Mouse (Mus musculus): ENCODE data around the gene Adat1. TPM values are rescaled to one million over a fixed set of nuclear protein-coding genes. Genes with fewer than 3 reads are reported as not detected.

Gene Adat1
- polyA plus RNA-seq, 1 experiment from 2014 or later, result 15.9 TPM

GRCm38 (mm10) chr8:111964351-111964750, 27.8 kb downstream of the Adat1 start:
- H3K27ac ChIP-seq (replicated peaks), result no peak overlapping the region
- DNase-seq (ENCODE audit: low spot score), result no peak
- no peak overlapping the region for H3K4me3 ChIP-seq
- H3K4me1 ChIP-seq, result peaks cover 10% of the 10 kb centered on the region
- no peaks in the 10 kb centered on the region for H3K27me3 ChIP-seq (ENCODE audit: low read depth, poor library complexity, severe bottlenecking)
- 58% methylated on average over 5 of the region's 5 CpGs for WGBS
- H3K9me3 ChIP-seq (replicated peaks), result no peaks in the 10 kb centered on the region
- peaks cover 35% of the 10 kb centered on the region for H3K36me3 ChIP-seq

- Histone ChIP-seq H3K27me3 (ENCODE audit: low read depth, poor library complexity, severe bottlenecking) (no peaks in the 10 kb centered on the region), H3K36me3 (peaks cover 40% of the 10 kb centered on the region), H3K4me1 (peaks cover 10% of the 10 kb centered on the region), H3K4me3 (no peak overlapping the region), H3K9me3 (replicated peaks) (no peaks in the 10 kb centered on the region), H3K27ac (replicated peaks) (no peak overlapping the region)
- 73% methylated on average over 4 of the region's 4 CpGs for WGBS
- DNase-seq (ENCODE audit: low spot score), result no peak
Measured at GRCm38 (mm10) chr8:111963546-111963945, 28.6 kb downstream of the Adat1 start.

- H3K4me3 ChIP-seq, result no peak overlapping the region
- H3K27me3 ChIP-seq (ENCODE audit: low read depth, poor library complexity, severe bottlenecking), result no peaks in the 10 kb centered on the region
- H3K36me3 ChIP-seq, result peaks cover 40% of the 10 kb centered on the region
- DNase-seq (ENCODE audit: low spot score), result no peak
- H3K9me3 ChIP-seq (replicated peaks), result no peaks in the 10 kb centered on the region
- WGBS, result 69% methylated on average over 10 of the region's 10 CpGs
- H3K4me1 ChIP-seq, result peaks cover 10% of the 10 kb centered on the region
- H3K27ac ChIP-seq (replicated peaks), result 0 out of 2 replicates have a peak overlapping the region, but pooled peaks have one; percentile 3
Measured at GRCm38 (mm10) chr8:111963091-111963490, 29.0 kb downstream of the Adat1 start.

- no peak overlapping the region for H3K27ac ChIP-seq (replicated peaks)
- no peak for DNase-seq (ENCODE audit: low spot score)
- H3K27me3 ChIP-seq (ENCODE audit: low read depth, poor library complexity, severe bottlenecking), result no peaks in the 10 kb centered on the region
- peaks cover 10% of the 10 kb centered on the region for H3K4me1 ChIP-seq
- WGBS, result 68% methylated on average over 1 of the region's 1 CpGs
- H3K36me3 ChIP-seq, result peaks cover 40% of the 10 kb centered on the region
- no peaks in the 10 kb centered on the region for H3K9me3 ChIP-seq (replicated peaks)
- no peak overlapping the region for H3K4me3 ChIP-seq
Measured at GRCm38 (mm10) chr8:111962589-111962988, 29.5 kb downstream of the Adat1 start.

GRCm38 (mm10) chr8:111961330-111961729, 30.8 kb downstream of the Adat1 start:
- Histone ChIP-seq H3K4me1 (peaks cover 10% of the 10 kb centered on the region), H3K27me3 (ENCODE audit: low read depth, poor library complexity, severe bottlenecking) (no peaks in the 10 kb centered on the region), H3K27ac (replicated peaks) (no peak overlapping the region), H3K9me3 (replicated peaks) (no peaks in the 10 kb centered on the region), H3K4me3 (no peak overlapping the region), H3K36me3 (peaks cover 41% of the 10 kb centered on the region)
- DNase-seq (ENCODE audit: low spot score), result no peak
- 77% methylated on average over 3 of the region's 3 CpGs for WGBS

GRCm38 (mm10) chr8:111960591-111961321, 31.3 kb downstream of the Adat1 start:
- Histone ChIP-seq H3K9me3 (replicated peaks) (no peaks in the 10 kb centered on the region), H3K4me1 (peaks cover 10% of the 10 kb centered on the region), H3K36me3 (peaks cover 47% of the 10 kb centered on the region), H3K27ac (replicated peaks) (no peak overlapping the region), H3K27me3 (ENCODE audit: low read depth, poor library complexity, severe bottlenecking) (no peaks in the 10 kb centered on the region), H3K4me3 (no peak overlapping the region)
- DNase-seq (ENCODE audit: low spot score), result no peak
- 70% methylated on average over 15 of the region's 15 CpGs for WGBS

- H3K9me3 ChIP-seq (replicated peaks), result no peaks in the 10 kb centered on the region
- DNase-seq (ENCODE audit: low spot score), result no peak
- H3K4me1 ChIP-seq, result no peaks in the 10 kb centered on the region
- WGBS, result 95% methylated on average over 2 of the region's 2 CpGs
- H3K4me3 ChIP-seq, result no peak overlapping the region
- H3K36me3 ChIP-seq, result peaks cover 78% of the 10 kb centered on the region
- H3K27ac ChIP-seq (replicated peaks), result no peak overlapping the region
- H3K27me3 ChIP-seq (ENCODE audit: low read depth, poor library complexity, severe bottlenecking), result no peaks in the 10 kb centered on the region
Measured at GRCm38 (mm10) chr8:111957231-111957630, 34.9 kb downstream of the Adat1 start.

- 95% methylated on average over 5 of the region's 5 CpGs for WGBS
- H3K27ac ChIP-seq (replicated peaks), result no peak overlapping the region
- H3K36me3 ChIP-seq, result peaks cover 91% of the 10 kb centered on the region
- DNase-seq (ENCODE audit: low spot score), result no peak
- H3K4me3 ChIP-seq, result no peak overlapping the region
- H3K9me3 ChIP-seq (replicated peaks), result no peaks in the 10 kb centered on the region
- H3K27me3 ChIP-seq (ENCODE audit: low read depth, poor library complexity, severe bottlenecking), result no peaks in the 10 kb centered on the region
- H3K4me1 ChIP-seq, result no peaks in the 10 kb centered on the region
Measured at GRCm38 (mm10) chr8:111955879-111956278, 36.2 kb downstream of the Adat1 start.

- DNase-seq (ENCODE audit: low spot score), result no peak
- no peaks in the 10 kb centered on the region for H3K4me1 ChIP-seq
- H3K36me3 ChIP-seq, result peaks cover 91% of the 10 kb centered on the region
- H3K27me3 ChIP-seq (ENCODE audit: low read depth, poor library complexity, severe bottlenecking), result no peaks in the 10 kb centered on the region
- H3K4me3 ChIP-seq, result no peak overlapping the region
- no peak overlapping the region for H3K27ac ChIP-seq (replicated peaks)
- H3K9me3 ChIP-seq (replicated peaks), result no peaks in the 10 kb centered on the region
- 92% methylated on average over 4 of the region's 4 CpGs for WGBS
Measured at GRCm38 (mm10) chr8:111954844-111955594, 37.1 kb downstream of the Adat1 start.

- Histone ChIP-seq H3K27ac (replicated peaks) (no peak overlapping the region), H3K36me3 (peaks cover 93% of the 10 kb centered on the region), H3K9me3 (replicated peaks) (no peaks in the 10 kb centered on the region), H3K27me3 (ENCODE audit: low read depth, poor library complexity, severe bottlenecking) (no peaks in the 10 kb centered on the region), H3K4me1 (no peaks in the 10 kb centered on the region), H3K4me3 (no peak overlapping the region)
- WGBS, result 96% methylated on average over 5 of the region's 5 CpGs
- DNase-seq (ENCODE audit: low spot score), result no peak
Measured at GRCm38 (mm10) chr8:111951936-111952335, 40.2 kb downstream of the Adat1 start.

GRCm38 (mm10) chr8:111951317-111951716, 40.8 kb downstream of the Adat1 start:
- no peak overlapping the region for H3K4me3 ChIP-seq
- 96% methylated on average over 7 of the region's 7 CpGs for WGBS
- H3K27ac ChIP-seq (replicated peaks), result no peak overlapping the region
- no peaks in the 10 kb centered on the region for H3K27me3 ChIP-seq (ENCODE audit: low read depth, poor library complexity, severe bottlenecking)
- H3K4me1 ChIP-seq, result no peaks in the 10 kb centered on the region
- H3K36me3 ChIP-seq, result peaks cover 93% of the 10 kb centered on the region
- H3K9me3 ChIP-seq (replicated peaks), result no peaks in the 10 kb centered on the region
- DNase-seq (ENCODE audit: low spot score), result no peak

GRCm38 (mm10) chr8:111950846-111951245, 41.3 kb downstream of the Adat1 start:
- Histone ChIP-seq H3K36me3 (peaks cover 93% of the 10 kb centered on the region), H3K4me1 (no peaks in the 10 kb centered on the region), H3K27ac (replicated peaks) (no peak overlapping the region), H3K27me3 (ENCODE audit: low read depth, poor library complexity, severe bottlenecking) (no peaks in the 10 kb centered on the region), H3K4me3 (no peak overlapping the region), H3K9me3 (replicated peaks) (no peaks in the 10 kb centered on the region)
- DNase-seq (ENCODE audit: low spot score), result no peak
- WGBS, result 95% methylated on average over 3 of the region's 3 CpGs

GRCm38 (mm10) chr8:111947954-111948353, 44.1 kb downstream of the Adat1 start:
- WGBS, result 92% methylated on average over 8 of the region's 8 CpGs
- DNase-seq (ENCODE audit: low spot score), result no peak
- no peaks in the 10 kb centered on the region for H3K27me3 ChIP-seq (ENCODE audit: low read depth, poor library complexity, severe bottlenecking)
- no peaks in the 10 kb centered on the region for H3K4me1 ChIP-seq
- peaks cover 93% of the 10 kb centered on the region for H3K36me3 ChIP-seq
- no peak overlapping the region for H3K4me3 ChIP-seq
- H3K27ac ChIP-seq (replicated peaks), result no peak overlapping the region
- H3K9me3 ChIP-seq (replicated peaks), result no peaks in the 10 kb centered on the region

Data from midbrain, embryonic 10.5 days (tissue).